In genomic region chr11:79877184-79877745, GRCm38 (mm10) we compare ENCODE assay signal across 9 mouse cellular contexts.
A peak's percentile ranks its signal among the peaks of the same experiment; 100 is the strongest.
DNase-seq lines count a peak whose midpoint lies in the region; ATAC-seq and TF ChIP-seq lines count a peak whose summit lies in the region.
"Had no signal": no experiment of that assay in that cellular context is flagged by ENCODE, and none has a peak within 500 bp of the region (broad histone marks: within the 10 kb centered on the region; RNA-seq: fewer than 3 reads in every experiment).

No protein-coding gene starts in this region.

- no peaks in the 10 kb centered on the region for H3K9me3 ChIP-seq in embryonic facial prominence, embryonic 11.5 days (replicated peaks; ENCODE audit: control insufficient read depth, low read length)
- H3K9me3 ChIP-seq in embryonic facial prominence, embryonic 10.5 days = peaks cover 1% of the 10 kb centered on the region; the same call in 1 of the 2 replicates
- no peaks in the 10 kb centered on the region for H3K9me3 ChIP-seq in liver, postnatal 0 days (ENCODE audit: low read length)
- no peaks in the 10 kb centered on the region for H3K9me3 ChIP-seq in stomach, embryonic 16.5 days (replicated peaks; ENCODE audit: control insufficient read depth, low read length)

- no peak overlapping the region for H3K4me3 ChIP-seq in embryonic facial prominence, embryonic 11.5 days (ENCODE audit: low read depth, low read length)
- no peak overlapping the region for H3K4me3 ChIP-seq in embryonic facial prominence, embryonic 10.5 days
- no peak overlapping the region for H3K4me3 ChIP-seq in liver, postnatal 0 days (ENCODE audit: low read depth, low read length)
- no peak overlapping the region for H3K4me3 ChIP-seq in stomach, embryonic 16.5 days (replicated peaks; ENCODE audit: low read length)

- H3K27ac ChIP-seq in embryonic facial prominence, embryonic 11.5 days (replicated peaks; ENCODE audit: low read depth, low read length) = no peak overlapping the region
- no peak overlapping the region; the same call in 1 of the 2 replicates for H3K27ac ChIP-seq in embryonic facial prominence, embryonic 10.5 days (replicated peaks)
- 0 out of 2 replicates have a peak overlapping the region, but pooled peaks have one; percentile 59 for H3K27ac ChIP-seq in liver, postnatal 0 days (ENCODE audit: low read depth)
- peak overlapping the region; percentile 42; the same call in 1 of the 2 replicates for H3K27ac ChIP-seq in stomach, embryonic 16.5 days (ENCODE audit: low read length)

- H3K27me3 ChIP-seq in embryonic facial prominence, embryonic 11.5 days (ENCODE audit: control insufficient read depth, insufficient read depth, low read length) = no peaks in the 10 kb centered on the region
- H3K27me3 ChIP-seq in embryonic facial prominence, embryonic 10.5 days (replicated peaks; ENCODE audit: low read depth, poor library complexity, severe bottlenecking) = no peaks in the 10 kb centered on the region
- no peaks in the 10 kb centered on the region for H3K27me3 ChIP-seq in liver, postnatal 0 days (ENCODE audit: insufficient read depth, low read length)
- H3K27me3 ChIP-seq in stomach, embryonic 16.5 days (ENCODE audit: control insufficient read depth, insufficient read depth, low read length) = no peaks in the 10 kb centered on the region

- no peaks in the 10 kb centered on the region for H3K36me3 ChIP-seq in embryonic facial prominence, embryonic 11.5 days (replicated peaks; ENCODE audit: control insufficient read depth, insufficient read depth, low read depth, low read length)
- no peaks in the 10 kb centered on the region for H3K36me3 ChIP-seq in embryonic facial prominence, embryonic 10.5 days (replicated peaks)
- H3K36me3 ChIP-seq in liver, postnatal 0 days (replicated peaks; ENCODE audit: insufficient read depth, low read length) = no peaks in the 10 kb centered on the region
- no peaks in the 10 kb centered on the region for H3K36me3 ChIP-seq in stomach, embryonic 16.5 days (ENCODE audit: control insufficient read depth, insufficient read depth, low read length)

- WGBS in embryonic facial prominence, embryonic 11.5 days = 46% methylated on average over 3 of the region's 3 CpGs
- 44% methylated on average over 3 of the region's 3 CpGs for whole genome bisulfite sequencing in embryonic facial prominence, embryonic 10.5 days
- WGBS in liver, postnatal 0 days (ENCODE audit: insufficient replicate concordance) = 47% methylated on average over 3 of the region's 3 CpGs
- WGBS in stomach, embryonic 16.5 days = 16% methylated on average over 3 of the region's 3 CpGs

- H3K9ac ChIP-seq in embryonic facial prominence, embryonic 11.5 days (replicated peaks; ENCODE audit: low read length) = no peak overlapping the region
- H3K9ac ChIP-seq in liver, postnatal 0 days (replicated peaks) = no peak overlapping the region
- H3K9ac ChIP-seq in stomach, embryonic 16.5 days (ENCODE audit: low read length) = no peak overlapping the region

- DNase-seq in embryonic facial prominence, embryonic 11.5 days (ENCODE audit: low spot score) = peak; percentile 33
- DNase-seq in embryonic facial prominence, embryonic 10.5 days (ENCODE audit: low spot score) = no peak
- DNase-seq in liver, postnatal 0 days = no peak
- no peak for DNase-seq in liver
- peak; percentile 23 to 57 for DNase-seq in kidney, postnatal 36 days
- DNase-seq in spleen, postnatal 14 days (ENCODE audit: low spot score in 2 of 2) = no peak
- no peak for DNase-seq in cerebellum, adult 11-12 months
- DNase-seq: cerebellum, postnatal 25 days had no signal

- no peak for ATAC-seq in embryonic facial prominence, embryonic 11.5 days (replicated peaks; ENCODE audit: insufficient number of reproducible peaks, low FRiP score, low TSS enrichment, low read depth)
- ATAC-seq in liver, postnatal 0 days = no peak
- peak; percentile 82; the same call in 1 of the 2 replicates for ATAC-seq in stomach, embryonic 16.5 days (ENCODE audit: insufficient read depth, low FRiP score)

- TF ChIP-seq EP300 in liver, postnatal 0 days (IDR thresholded peaks at IDR 0.05; ENCODE audit: low read depth) = no peak

- no peak for TF ChIP-seq CTCF in liver, postnatal 0 days (IDR thresholded peaks at IDR 0.05; ENCODE audit: low read depth)

- H3K4me1 ChIP-seq in embryonic facial prominence, embryonic 11.5 days (ENCODE audit: control insufficient read depth, insufficient read depth, low read length) = no peaks in the 10 kb centered on the region
- H3K4me1 ChIP-seq in embryonic facial prominence, embryonic 10.5 days = peaks cover 5% of the 10 kb centered on the region
- H3K4me1 ChIP-seq in liver, postnatal 0 days (ENCODE audit: insufficient read depth) = peaks cover 18% of the 10 kb centered on the region
- 0 out of 2 replicates have a peak, but pooled peaks cover 5% of the 10 kb centered on the region for H3K4me1 ChIP-seq in stomach, embryonic 16.5 days (ENCODE audit: control insufficient read depth, insufficient read depth, low read length)

- no peak overlapping the region for H3K4me2 ChIP-seq in embryonic facial prominence, embryonic 11.5 days (ENCODE audit: low read depth, low read length)
- H3K4me2 ChIP-seq in liver, postnatal 0 days (ENCODE audit: low read depth, low read length) = no peak overlapping the region
- H3K4me2 ChIP-seq in stomach, embryonic 16.5 days (ENCODE audit: low read depth, low read length) = no peak overlapping the region

Comparison
In these comparisons a context has a peak if more than half of its experiments do, and no peak if none do; other contexts are left out.
1. DNase-seq: peak in embryonic facial prominence, embryonic 11.5 days (single experiment) and kidney, postnatal 36 days (2 of 2); none in embryonic facial prominence, embryonic 10.5 days (single experiment), liver, postnatal 0 days (single experiment), liver (single experiment), spleen, postnatal 14 days (0 of 2) and cerebellum, adult 11-12 months (single experiment).
2. H3K27ac ChIP-seq: peak in liver, postnatal 0 days (single experiment) and stomach, embryonic 16.5 days (single experiment); none in embryonic facial prominence, embryonic 11.5 days (single experiment) and embryonic facial prominence, embryonic 10.5 days (single experiment).